ENCODE assay signal across 8 mouse cellular contexts in the genomic region with DNA sequence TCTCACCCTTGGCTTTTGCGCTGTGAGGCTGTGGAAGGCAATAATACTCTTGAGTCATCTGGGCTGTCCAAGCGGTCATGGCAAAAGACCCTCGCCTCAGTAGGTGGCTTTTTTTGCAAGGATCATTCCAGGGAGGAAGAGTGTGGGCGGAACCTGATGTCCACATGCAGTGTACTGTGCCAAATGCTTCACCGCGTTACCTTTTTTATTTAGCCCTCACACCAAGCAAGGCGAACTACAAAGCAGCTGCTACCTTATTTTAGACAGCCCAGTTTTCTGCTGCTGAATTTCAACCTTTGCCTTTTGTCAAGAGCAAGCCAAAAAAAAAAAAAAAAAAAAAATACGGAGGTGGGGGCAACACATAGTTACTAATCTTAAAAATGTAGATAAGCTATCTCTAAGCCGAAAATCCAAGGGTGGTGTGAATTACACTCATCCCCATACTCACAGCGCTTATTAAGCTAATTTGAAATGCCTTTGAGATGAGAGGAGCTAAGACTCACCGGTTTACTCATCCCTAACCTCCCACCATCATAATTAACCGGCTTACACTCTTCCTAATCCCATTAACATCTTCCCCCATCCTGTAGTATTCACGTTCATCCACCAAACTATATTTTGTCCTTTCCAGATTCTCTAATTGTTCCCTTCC. TPM values are rescaled to one million over a fixed set of nuclear protein-coding genes. Genes with fewer than 3 reads are reported as not detected.
DNase-seq lines count a peak whose midpoint lies in the region; ATAC-seq and TF ChIP-seq lines count a peak whose summit lies in the region.

No protein-coding gene starts in this region.

- H3K9ac ChIP-seq in forebrain, embryonic 14.5 days (ENCODE audit: low read length) = peak overlapping the region; percentile 91

- H3K9me3 ChIP-seq in E14TG2a.4 (ENCODE audit: low read length) = no peaks in the 10 kb centered on the region
- no peaks in the 10 kb centered on the region for H3K9me3 ChIP-seq in forebrain, embryonic 14.5 days (replicated peaks; ENCODE audit: control insufficient read depth, low read length)

- no peaks in the 10 kb centered on the region for H3K79me2 ChIP-seq in macrophage (ENCODE audit: inconsistent target)

- WGBS in forebrain, embryonic 14.5 days = 11% methylated on average over 13 of the region's 13 CpGs
- 43% methylated on average over 12 of the region's 13 CpGs for WGBS in macrophage (ENCODE audit: missing documents)

- peaks cover 27% of the 10 kb centered on the region for H3K4me1 ChIP-seq in E14TG2a.4 (replicated peaks; ENCODE audit: low read depth, low read length)
- peaks cover 11% of the 10 kb centered on the region for H3K4me1 ChIP-seq in forebrain, embryonic 14.5 days (ENCODE audit: control insufficient read depth, insufficient read depth, low read length)

- H3K4me2 ChIP-seq in forebrain, embryonic 14.5 days (ENCODE audit: low read length) = peak overlapping the region; percentile 67

- H3K27me3 ChIP-seq in E14TG2a.4 (ENCODE audit: insufficient read depth, low read length) = no peaks in the 10 kb centered on the region
- H3K27me3 ChIP-seq in forebrain, embryonic 14.5 days (replicated peaks; ENCODE audit: control insufficient read depth, insufficient read depth, low read length) = no peaks in the 10 kb centered on the region

- H3K27ac ChIP-seq in gastrocnemius, adult 2 months = peak overlapping the region; percentile 98
- peak overlapping the region; percentile 96 for H3K27ac ChIP-seq in forebrain, embryonic 14.5 days (ENCODE audit: low read depth, low read length)
- H3K27ac ChIP-seq in macrophage = 0 out of 2 replicates have a peak overlapping the region, but pooled peaks have one; percentile 12

- H3K4me3 ChIP-seq in gastrocnemius, adult 2 months = peak overlapping the region; percentile 80
- H3K4me3 ChIP-seq in E14TG2a.4 (replicated peaks; ENCODE audit: low read length) (peak overlapping the region; percentile 93), macrophage (ENCODE audit: inconsistent target) (peak overlapping the region; percentile 63)
- H3K4me3 ChIP-seq in forebrain, embryonic 14.5 days (ENCODE audit: low read depth, low read length) = peak overlapping the region; percentile 87

- peak; percentile 32 for ATAC-seq in forebrain, embryonic 14.5 days

- no peak for DNase-seq in gastrocnemius, adult 2 months
- no peak for DNase-seq in gastrocnemius, adult 8-10 months (ENCODE audit: low spot score in 2 of 2)
- DNase-seq in forebrain, embryonic 14.5 days (ENCODE audit: low spot score) = peak; percentile 4
- DNase-seq in adrenal gland, postnatal 25 days = no peak
- no peak for DNase-seq in frontal cortex, postnatal 14 days (ENCODE audit: low spot score in 2 of 2)
- DNase-seq in right cerebral cortex, postnatal 10 days (ENCODE audit: low spot score in 2 of 2) = no peak

- no peak for TF ChIP-seq CTCF in gastrocnemius, adult 2 months (IDR thresholded peaks at IDR 0.05)
- no peak for TF ChIP-seq CTCF in E14TG2a.4 (conservative IDR thresholded peaks at IDR 0.05; ENCODE audit: low read length)

- H3K36me3 ChIP-seq in E14TG2a.4 (ENCODE audit: insufficient read depth, low read length) = no peaks in the 10 kb centered on the region
- H3K36me3 ChIP-seq in forebrain, embryonic 14.5 days (ENCODE audit: control insufficient read depth, insufficient read depth, low read length) = no peaks in the 10 kb centered on the region
- H3K36me3 ChIP-seq in macrophage (ENCODE audit: inconsistent target) = no peaks in the 10 kb centered on the region

- intact Hi-C loops in gastrocnemius, adult 2 months (cut with DNase I) = loop anchor here (1.0 kb wide), 1 partner anchor 53 kb away; a partner anchor contains a TSS

RNA-seq across cellular contexts. Expression of a gene that starts 0.9 kb away (rescaled TPM):
- 10 to 100 TPM; 29.5 to 33.5 TPM for total RNA-seq in gastrocnemius, adult 2 months (2021)
- total RNA-seq in gastrocnemius, adult 8-10 months (2022) = 10 to 100 TPM; 26.4 to 30.5 (median 29.5) TPM
- polyA plus RNA-seq in forebrain, embryonic 14.5 days (2014; fragmentation: Nextera tagmentation; extraction: Ambion mirVana) = 28.1 and 37.7 TPM in 2 replicates
- 10 to 100 TPM; 18.1 to 75.8 (median 41.3) TPM for total RNA-seq in macrophage (2018; cell fraction: chromatin; rRNA removed)
- total RNA-seq in macrophage (2018; cell fraction: cytosol; rRNA removed) = 1 to 10 TPM; 4.6 to 9.8 (median 6.7) TPM
- 10 to 100 TPM in 24 of 26 experiments, 1 to 10 TPM in 2; 9.3 to 39.1 (median 17.1) TPM for total RNA-seq in macrophage (2018; cell fraction: nucleus; rRNA removed)
- polyA plus RNA-seq in macrophage (2018) = 4.8 to 8.4 TPM (median 6.9 TPM) in 3 replicates
- total RNA-seq in adrenal gland, postnatal 25 days (2021) = 24.5 and 25.7 TPM in 2 replicates

RNA-seq across cellular contexts. Expression of a gene that starts 53.7 kb away (rescaled TPM):
- 10 to 100 TPM; 15.1 to 18.2 TPM for total RNA-seq in gastrocnemius, adult 2 months (2021)
- total RNA-seq in gastrocnemius, adult 8-10 months (2022) = 10 to 100 TPM; 10.5 to 15.8 (median 11.5) TPM
- polyA plus RNA-seq in forebrain, embryonic 14.5 days (2014; fragmentation: Nextera tagmentation; extraction: Ambion mirVana) = 21.8 and 22.4 TPM in 2 replicates
- 10 to 100 TPM; 15.1 to 83.3 (median 50.4) TPM for total RNA-seq in macrophage (2018; cell fraction: chromatin; rRNA removed)
- 1 to 10 TPM; 3.5 to 8.7 (median 5.1) TPM for total RNA-seq in macrophage (2018; cell fraction: cytosol; rRNA removed)
- 10 to 100 TPM in 24 of 26 experiments, 1 to 10 TPM in 2; 7.0 to 44.2 (median 26.2) TPM for total RNA-seq in macrophage (2018; cell fraction: nucleus; rRNA removed)
- polyA plus RNA-seq in macrophage (2018) = 5.0 to 8.7 TPM (median 6.8 TPM) in 3 replicates
- total RNA-seq in adrenal gland, postnatal 25 days (2021) = 18.2 and 20.8 TPM in 2 replicates

Comparison
In these comparisons a context has a peak if more than half of its experiments do, and no peak if none do; other contexts are left out.
1. H3K27ac ChIP-seq: peak in every context shown above with its lines; median percentile 98 in gastrocnemius, adult 2 months; 96 in forebrain, embryonic 14.5 days; 12 in macrophage.